Mouse (Mus musculus) hindbrain, embryonic 12.5 days (tissue): ENCODE results near the gene Fsip1. TPM values are rescaled to one million over a fixed set of nuclear protein-coding genes. Genes with fewer than 3 reads are reported as not detected.

Experiments
- ATAC-seq: fragments of 200-750 bp; cut with Nextera tagmentation; 2 replicates; pipeline ENCODE4 v1.8.0; 2017; ENCODE audit warnings: moderate TSS enrichment; ENCODE audit not compliant: low FRiP score
- H3K27ac ChIP-seq: fragments of 300-500 bp; sonication (generic); 2 replicates; pipeline ENCODE4 v1.5.1; 2016; ENCODE audit warnings: mild to moderate bottlenecking
- H3K27me3 ChIP-seq: fragments of 300-500 bp; sonication (generic); 2 replicates; pipeline ENCODE4 v1.6.1; 2016; ENCODE audit warnings: mild to moderate bottlenecking
- H3K36me3 ChIP-seq: fragments of 300-500 bp; sonication (generic); 2 replicates; pipeline ENCODE4 v1.6.1; 2016; ENCODE audit warnings: mild to moderate bottlenecking
- H3K4me1 ChIP-seq: fragments of 300-500 bp; sonication (generic); 2 replicates; pipeline ENCODE4 v1.6.1; 2016
- H3K4me2 ChIP-seq: fragments of 300-500 bp; sonication (generic); replicated peaks from 2 replicates; pipeline ENCODE4 v1.6.1; 2016; ENCODE audit warnings: mild to moderate bottlenecking
- H3K4me3 ChIP-seq: fragments of 300-500 bp; sonication (generic); 2 replicates; pipeline ENCODE4 v1.5.1; 2016; ENCODE audit warnings: mild to moderate bottlenecking
- H3K9ac ChIP-seq: fragments of 300-500 bp; sonication (generic); 2 replicates; pipeline ENCODE4 v1.6.1; 2016; ENCODE audit warnings: mild to moderate bottlenecking, moderate library complexity
- H3K9me3 ChIP-seq: fragments of 300-500 bp; sonication (generic); replicated peaks from 2 replicates; pipeline ENCODE4 v1.6.1; 2016; ENCODE audit warnings: mild to moderate bottlenecking
- WGBS: fragments of 180-500 bp; shearing (Covaris S2); methylation state at CpG from one replicate; pipeline ENCODE4 v1.1.7; 2016; 5-methylcytosine and 5-hydroxymethylcytosine counted together
- polyA plus RNA-seq: library from polyadenylated mRNA; unstranded; fragments of >200 nt; fragmentation: Nextera tagmentation; extraction: Ambion mirVana; gene quantifications from 2 replicates; pipeline ENCODE4 v1.2.1, GENCODE M21; 2016

Fsip1 gene
- polyA plus RNA-seq, 1 experiment from 2014 or later: 2.5 TPM

DNA sequence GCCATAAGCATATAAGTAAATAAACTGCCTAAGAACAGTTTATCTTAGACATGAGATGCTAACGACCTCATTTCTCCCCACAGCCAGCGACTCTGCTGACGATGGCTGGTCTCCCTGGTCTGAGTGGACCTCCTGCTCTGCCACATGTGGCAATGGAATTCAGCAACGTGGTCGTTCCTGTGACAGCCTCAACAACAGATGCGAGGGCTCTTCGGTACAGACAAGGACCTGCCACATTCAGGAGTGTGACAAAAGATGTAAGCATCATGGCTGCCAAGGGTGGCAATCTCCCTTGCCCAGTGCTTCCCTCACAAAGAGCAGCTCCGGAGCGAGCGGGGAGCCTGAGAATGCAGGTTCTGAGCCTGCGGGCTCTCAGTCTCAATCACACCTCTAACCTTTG is 139.4 kb downstream of the Fsip1 start:
- Histone ChIP-seq H3K27ac (no peak overlapping the region), H3K4me1 (peaks cover 16% of the 10 kb centered on the region; the same call in 1 of the 2 replicates), H3K4me3 (no peak overlapping the region), H3K27me3 (peaks cover 9% of the 10 kb centered on the region), H3K36me3 (peaks cover 15% of the 10 kb centered on the region), H3K9me3 (no peaks in the 10 kb centered on the region), H3K4me2 (no peak overlapping the region), H3K9ac (no peak overlapping the region)
- ATAC-seq: no peak
- WGBS: 77% methylated on average over 11 of the region's 11 CpGs

DNA sequence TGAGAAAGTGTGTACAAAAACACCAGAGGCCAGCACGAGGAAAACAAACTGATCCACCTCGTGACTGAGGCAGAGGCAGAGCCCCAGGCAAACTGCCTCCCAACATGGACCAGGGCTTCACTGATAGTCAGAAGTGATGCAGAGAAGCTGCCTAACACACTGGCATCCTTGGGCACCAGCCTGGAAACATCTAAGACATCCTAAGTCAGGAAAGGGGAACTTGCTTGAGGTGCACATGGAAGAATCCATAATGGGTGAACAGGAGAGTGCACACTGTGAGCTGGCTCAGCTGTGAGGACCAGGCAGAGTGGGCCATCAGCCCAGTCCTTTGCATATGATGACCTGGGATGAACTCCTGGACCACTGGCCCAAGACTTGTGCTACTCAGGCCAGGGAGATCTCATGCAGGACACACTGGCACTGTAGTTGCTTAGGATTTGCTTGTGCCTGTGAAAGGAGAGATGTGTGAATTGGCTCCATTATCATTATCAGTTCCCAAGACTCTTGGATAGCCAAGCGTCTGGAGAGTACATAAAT is 139.9 kb downstream of the Fsip1 start:
- ATAC-seq: no peak
- peaks cover 15% of the 10 kb centered on the region for H3K27me3 ChIP-seq
- WGBS: 73% methylated on average over 3 of the region's 3 CpGs
- H3K36me3 ChIP-seq: peaks cover 15% of the 10 kb centered on the region
- no peaks in the 10 kb centered on the region for H3K9me3 ChIP-seq
- H3K27ac ChIP-seq: no peak overlapping the region
- no peak overlapping the region for H3K4me3 ChIP-seq
- no peak overlapping the region; the same call in 1 of the 2 replicates for H3K4me2 ChIP-seq
- no peak overlapping the region for H3K9ac ChIP-seq
- H3K4me1 ChIP-seq: peaks cover 18% of the 10 kb centered on the region; the same call in 1 of the 2 replicates

DNA sequence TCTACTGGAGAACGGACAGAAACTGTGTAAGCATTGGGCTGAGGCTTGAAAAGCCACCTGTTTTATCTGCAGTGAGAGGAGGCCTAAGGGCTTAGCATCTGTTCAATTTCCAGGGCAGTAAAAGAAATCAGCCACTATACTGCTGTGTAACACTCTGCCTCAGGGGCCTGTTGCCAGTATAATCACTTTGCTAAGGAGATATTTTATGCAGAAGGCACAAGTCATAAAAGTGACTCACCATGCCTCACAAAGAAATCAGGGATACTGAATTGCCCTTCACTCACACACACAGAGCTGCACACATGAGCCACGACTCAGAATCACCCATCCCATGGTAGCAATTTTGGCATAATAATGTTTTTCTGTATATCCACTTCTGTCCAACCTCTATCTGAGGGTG is 140.6 kb downstream of the Fsip1 start:
- no peak for ATAC-seq
- 66% methylated on average over 2 of the region's 2 CpGs for WGBS
- H3K36me3 ChIP-seq: peaks cover 15% of the 10 kb centered on the region

DNA sequence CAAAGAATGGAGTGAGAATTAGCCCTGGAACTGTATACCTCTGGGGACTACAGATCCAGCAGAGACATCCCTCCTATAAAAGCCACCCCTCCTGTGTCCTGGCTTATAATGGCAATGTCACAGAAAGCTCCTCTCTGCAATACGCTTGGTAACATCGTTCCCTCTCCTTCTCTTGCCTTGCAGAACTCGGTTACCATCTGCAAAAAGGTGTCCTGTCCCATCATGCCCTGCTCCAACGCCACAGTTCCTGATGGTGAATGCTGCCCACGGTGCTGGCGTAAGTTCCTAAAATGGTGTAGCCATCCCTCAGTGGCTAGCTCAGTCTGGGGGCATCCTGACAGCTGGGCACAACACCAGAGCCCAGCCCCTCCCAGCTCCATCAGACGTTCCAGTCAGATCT is 141.1 kb downstream of the Fsip1 start:
- no peak overlapping the region for H3K27ac ChIP-seq
- H3K9me3 ChIP-seq: no peaks in the 10 kb centered on the region
- ATAC-seq: no peak
- 82% methylated on average over 7 of the region's 7 CpGs for WGBS
- H3K36me3 ChIP-seq: peaks cover 15% of the 10 kb centered on the region
- H3K4me1 ChIP-seq: peaks cover 20% of the 10 kb centered on the region
- no peak overlapping the region for H3K9ac ChIP-seq
- H3K4me3 ChIP-seq: no peak overlapping the region
- peaks cover 16% of the 10 kb centered on the region for H3K27me3 ChIP-seq
- 0 out of 2 replicates have a peak overlapping the region, but pooled peaks have one; percentile 92 for H3K4me2 ChIP-seq

More for the DNA sequence above, 140.6 kb downstream of the Fsip1 start:
- Histone ChIP-seq H3K4me3 (no peak overlapping the region), H3K4me2 (no peak overlapping the region), H3K4me1 (peaks cover 19% of the 10 kb centered on the region), H3K27ac (no peak overlapping the region), H3K27me3 (peaks cover 16% of the 10 kb centered on the region), H3K9ac (no peak overlapping the region), H3K9me3 (no peaks in the 10 kb centered on the region)

DNA sequence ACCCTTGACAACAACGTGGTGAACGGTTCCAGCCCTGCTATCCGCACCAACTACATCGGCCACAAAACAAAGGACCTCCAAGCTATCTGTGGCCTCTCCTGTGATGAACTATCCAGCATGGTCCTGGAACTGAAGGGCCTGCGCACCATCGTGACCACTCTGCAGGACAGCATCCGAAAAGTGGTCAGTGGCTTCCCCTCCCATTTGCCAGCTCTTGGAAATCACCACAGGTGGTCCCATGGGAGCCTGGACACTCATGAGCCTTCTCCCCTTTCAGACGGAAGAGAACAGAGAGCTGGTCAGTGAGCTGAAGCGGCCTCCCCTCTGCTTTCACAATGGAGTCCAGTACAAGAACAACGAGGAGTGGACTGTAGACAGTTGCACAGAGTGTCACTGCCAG is 142.1 kb downstream of the Fsip1 start:
- Histone ChIP-seq H3K36me3 (peaks cover 11% of the 10 kb centered on the region), H3K27me3 (peaks cover 22% of the 10 kb centered on the region), H3K4me3 (peak overlapping the region; percentile 50), H3K9me3 (no peaks in the 10 kb centered on the region), H3K4me2 (peak overlapping the region; percentile 92), H3K27ac (no peak overlapping the region), H3K4me1 (peaks cover 24% of the 10 kb centered on the region), H3K9ac (no peak overlapping the region)
- ATAC-seq: no peak
- WGBS: 60% methylated on average over 10 of the region's 10 CpGs

DNA sequence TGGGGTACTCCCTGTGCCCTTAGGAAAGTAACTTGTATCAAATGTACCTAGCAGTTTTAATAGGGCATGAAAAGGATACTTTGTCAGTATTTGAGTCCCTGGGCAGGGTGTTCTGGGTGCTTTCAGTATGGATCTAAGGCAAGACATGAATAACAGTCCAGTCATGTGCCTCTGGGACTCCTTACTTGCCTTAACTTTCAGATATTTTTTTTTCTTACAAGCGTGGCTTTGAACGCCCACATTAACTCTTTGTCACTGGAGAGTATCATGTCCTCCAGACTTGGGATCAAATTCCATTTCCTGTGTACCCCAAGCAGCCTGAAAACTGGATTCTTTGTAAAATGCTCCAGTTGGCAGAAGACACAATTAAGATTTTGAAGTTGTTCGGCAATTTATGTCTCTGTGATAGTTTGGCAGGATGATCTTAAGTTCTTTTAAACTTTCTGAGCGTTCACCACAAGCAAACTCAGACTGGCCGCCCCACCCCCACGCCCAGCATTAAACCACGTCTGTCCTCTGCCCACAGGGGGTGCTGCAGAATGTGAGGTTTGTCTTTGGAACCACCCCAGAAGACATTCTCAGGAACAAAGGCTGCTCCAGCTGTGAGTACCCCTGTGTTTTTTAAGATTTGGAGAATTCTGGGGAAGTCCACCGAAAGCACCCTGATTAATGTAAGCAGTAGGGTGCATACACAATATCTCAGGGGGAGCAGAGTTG is 142.8 kb downstream of the Fsip1 start:
- H3K27ac ChIP-seq: no peak overlapping the region
- no peak overlapping the region for H3K9ac ChIP-seq
- H3K9me3 ChIP-seq: no peaks in the 10 kb centered on the region
- H3K4me2 ChIP-seq: peak overlapping the region; percentile 92
- H3K4me3 ChIP-seq: peak overlapping the region; percentile 50
- no peak for ATAC-seq
- 0 out of 2 replicates have a peak, but pooled peaks cover 3% of the 10 kb centered on the region for H3K36me3 ChIP-seq
- WGBS: 34% methylated on average over 8 of the region's 8 CpGs
- peaks cover 24% of the 10 kb centered on the region for H3K4me1 ChIP-seq
- H3K27me3 ChIP-seq: peaks cover 22% of the 10 kb centered on the region

DNA sequence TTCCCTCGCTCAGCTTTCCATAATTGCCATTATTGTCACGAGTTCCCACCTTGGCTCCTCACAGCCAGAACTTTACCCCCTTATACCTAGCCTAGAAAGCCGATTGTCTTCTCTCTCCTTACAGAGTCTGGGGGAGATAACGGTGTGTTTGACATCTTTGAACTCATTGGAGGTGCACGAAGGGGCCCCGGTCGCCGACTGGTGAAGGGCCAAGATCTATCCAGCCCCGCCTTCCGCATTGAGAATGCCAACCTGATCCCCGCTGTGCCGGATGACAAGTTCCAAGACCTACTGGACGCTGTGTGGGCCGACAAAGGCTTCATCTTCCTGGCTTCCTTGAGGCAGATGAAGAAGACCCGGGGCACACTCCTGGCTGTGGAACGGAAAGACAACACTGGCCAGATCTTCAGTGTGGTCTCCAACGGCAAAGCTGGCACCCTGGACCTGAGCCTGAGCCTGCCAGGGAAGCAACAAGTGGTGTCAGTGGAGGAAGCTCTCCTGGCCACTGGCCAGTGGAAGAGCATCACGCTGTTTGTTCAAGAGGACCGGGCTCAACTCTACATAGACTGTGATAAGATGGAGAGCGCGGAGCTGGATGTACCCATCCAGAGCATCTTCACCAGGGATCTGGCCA is 143.8 kb downstream of the Fsip1 start:
- Histone ChIP-seq H3K9ac (peak overlapping the region; percentile 44; the same call in 1 of the 2 replicates), H3K4me2 (peak overlapping the region; percentile 92), H3K27me3 (peaks cover 22% of the 10 kb centered on the region), H3K9me3 (no peaks in the 10 kb centered on the region), H3K4me1 (peaks cover 24% of the 10 kb centered on the region), H3K36me3 (0 out of 2 replicates have a peak, but pooled peaks cover 3% of the 10 kb centered on the region), H3K4me3 (peak overlapping the region; percentile 50), H3K27ac (no peak overlapping the region)
- no peak for ATAC-seq
- 54% methylated on average over 21 of the region's 21 CpGs for whole genome bisulfite sequencing

DNA sequence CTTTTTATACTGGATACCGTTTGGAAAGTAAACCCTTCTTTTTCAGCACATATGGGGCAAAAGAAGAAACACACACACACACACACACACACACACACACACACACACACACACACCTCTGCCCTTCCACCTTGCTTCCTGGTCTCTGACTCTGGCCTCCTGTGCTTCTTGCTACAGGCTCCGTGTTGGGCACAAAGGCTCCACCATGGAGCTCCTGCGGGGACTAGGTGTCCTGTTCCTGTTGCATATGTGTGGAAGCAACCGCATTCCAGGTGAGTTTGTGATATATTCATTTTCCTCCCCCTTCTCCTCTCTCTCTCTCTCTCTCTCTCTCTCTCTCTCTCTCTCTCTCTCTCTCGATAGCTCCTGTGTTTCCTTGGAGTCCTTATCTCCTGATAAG is 144.3 kb downstream of the Fsip1 start:
- WGBS: 24% methylated on average over 5 of the region's 5 CpGs
- Histone ChIP-seq H3K27ac (no peak overlapping the region), H3K4me3 (peak overlapping the region; percentile 50), H3K4me1 (peaks cover 24% of the 10 kb centered on the region), H3K9ac (peak overlapping the region; percentile 59), H3K36me3 (0 out of 2 replicates have a peak, but pooled peaks cover 3% of the 10 kb centered on the region), H3K4me2 (peak overlapping the region; percentile 92), H3K27me3 (peaks cover 22% of the 10 kb centered on the region), H3K9me3 (no peaks in the 10 kb centered on the region)
- ATAC-seq: no peak

DNA sequence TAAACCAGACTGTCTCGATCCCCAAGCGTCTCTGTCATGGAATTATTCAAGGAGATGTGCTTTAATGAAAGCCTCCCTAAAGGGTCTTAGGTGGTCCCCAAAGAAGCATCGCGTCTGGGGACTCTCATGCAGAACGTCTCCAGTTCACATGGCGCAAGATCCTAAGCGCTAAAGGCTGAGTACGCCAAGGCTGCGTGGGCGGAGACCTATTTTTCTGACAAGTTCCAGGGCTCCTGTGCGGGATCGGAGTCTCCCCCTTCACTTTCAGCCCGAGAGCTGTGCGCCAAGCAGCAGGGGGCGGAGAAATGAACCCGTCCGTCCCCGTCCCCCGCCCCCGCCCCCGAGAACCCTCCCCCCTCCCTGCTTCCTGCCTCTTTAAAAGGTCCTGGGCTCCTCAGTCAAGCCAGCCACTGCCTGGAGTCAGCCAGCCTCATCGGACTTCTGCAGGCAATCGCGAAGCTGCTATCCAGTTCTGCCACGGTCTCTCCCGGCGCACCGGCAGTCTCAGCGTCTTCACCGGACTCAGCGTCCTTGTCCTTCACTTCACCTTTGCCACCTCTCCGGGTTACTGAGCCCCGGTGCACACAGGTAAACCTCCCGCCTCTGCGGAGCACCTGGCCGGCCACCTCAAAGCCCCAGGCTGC is 145.2 kb downstream of the Fsip1 start, which contains the start of gene Thbs1:
Gene Thbs1 (plus strand): TSS at position 389 of the 644 bp plus-strand sequence.
- Histone ChIP-seq H3K36me3 (0 out of 2 replicates have a peak, but pooled peaks cover 3% of the 10 kb centered on the region), H3K27ac (no peak within 1 kb of the TSS), H3K9me3 (no peaks in the 10 kb centered on the region), H3K27me3 (peaks cover 22% of the 10 kb centered on the region), H3K4me2 (peak within 1 kb of the TSS; percentile 92), H3K4me3 (peak within 1 kb of the TSS; percentile 50), H3K4me1 (peaks cover 24% of the 10 kb centered on the region), H3K9ac (peak within 1 kb of the TSS; percentile 59)
- WGBS: under 1% methylated on average over 36 of the region's 36 CpGs
- ATAC-seq: peak; percentile 78

DNA sequence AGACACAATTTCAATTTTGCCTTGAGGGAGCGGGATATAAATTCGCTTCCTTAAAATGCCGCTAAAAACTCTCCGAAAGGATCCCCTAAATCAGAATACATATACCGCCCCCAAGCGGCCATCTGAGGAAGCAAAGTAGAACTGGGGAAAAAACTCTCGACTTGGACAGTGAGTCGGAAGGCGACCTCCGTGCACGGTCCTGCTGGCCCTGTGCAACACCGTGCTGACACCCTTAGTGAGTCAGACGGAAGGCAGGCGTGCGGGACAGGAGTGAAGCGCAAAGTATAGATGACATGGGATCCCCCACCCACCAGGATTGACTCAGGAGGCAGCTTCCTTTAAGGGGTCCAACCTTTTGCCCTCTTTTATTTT is 145.7 kb downstream of the Fsip1 start:
- under 1% methylated on average over 16 of the region's 16 CpGs for WGBS
- peak overlapping the region; percentile 50 for H3K4me3 ChIP-seq
- no peaks in the 10 kb centered on the region for H3K9me3 ChIP-seq
- peaks cover 22% of the 10 kb centered on the region for H3K27me3 ChIP-seq
- peak; percentile 82 for ATAC-seq
- H3K4me1 ChIP-seq: peaks cover 24% of the 10 kb centered on the region
- no peak overlapping the region for H3K27ac ChIP-seq
- no peaks in the 10 kb centered on the region for H3K36me3 ChIP-seq
- H3K9ac ChIP-seq: peak overlapping the region; percentile 59
- H3K4me2 ChIP-seq: peak overlapping the region; percentile 92

DNA sequence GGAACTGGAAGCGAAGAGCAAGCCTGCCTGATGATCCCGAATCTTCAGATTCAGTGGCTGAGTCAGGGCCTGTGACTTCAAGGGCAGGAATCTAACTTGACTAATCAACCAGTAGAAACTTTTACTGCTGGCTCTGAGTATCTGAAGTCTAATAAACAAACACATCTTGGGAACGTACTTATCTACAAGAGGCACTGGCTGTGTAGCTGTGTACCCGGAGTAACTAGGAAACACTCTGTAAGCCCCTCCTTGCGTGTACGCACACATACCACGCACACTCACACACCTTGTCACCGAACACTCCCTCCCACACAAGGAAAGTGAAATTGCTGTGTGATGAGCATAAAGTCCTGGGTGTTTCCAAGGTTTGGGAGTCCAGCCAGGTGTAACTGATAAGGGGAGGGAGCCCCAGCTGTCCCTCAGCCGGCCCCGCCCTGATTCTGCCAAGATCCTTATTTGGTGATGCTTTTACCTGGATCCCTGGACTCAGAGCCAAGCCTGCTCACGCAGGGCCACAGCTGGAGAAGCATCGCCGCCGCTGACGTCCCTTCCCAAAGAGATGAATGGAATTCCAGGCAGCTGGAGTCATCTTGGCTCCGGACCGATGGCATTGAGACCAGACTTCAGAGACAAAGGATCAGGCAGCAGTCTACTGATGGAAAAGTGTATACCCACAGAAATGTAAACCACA is 146.4 kb downstream of the Fsip1 start:
- Histone ChIP-seq H3K4me1 (peaks cover 18% of the 10 kb centered on the region), H3K27me3 (peaks cover 22% of the 10 kb centered on the region), H3K9ac (no peak overlapping the region), H3K4me3 (peak overlapping the region; percentile 50), H3K4me2 (peak overlapping the region; percentile 92), H3K9me3 (no peaks in the 10 kb centered on the region), H3K36me3 (no peaks in the 10 kb centered on the region), H3K27ac (no peak overlapping the region)
- peak; percentile 49; the same call in 1 of the 2 replicates for ATAC-seq
- WGBS: 35% methylated on average over 17 of the region's 17 CpGs
